Mouse (Mus musculus) splenic B cell, adult 2 months (primary cell): ENCODE measurements around the gene Ms4a6b.
"Not testable (repeated sequence)": the region's sequence is repeated elsewhere in the genome, so short reads cannot be mapped to it uniquely, and the experiment has no call there.

Experiments
- DNase-seq: peaks from one replicate; pipeline ENCODE4 v3.0.0-alpha.2; 2011; ENCODE audit warnings: low read depth, low spot score
- H3K27me3 ChIP-seq: 2 replicates; pipeline ENCODE4 v1.6.1; 2012; ENCODE audit warnings: mild to moderate bottlenecking, low read length, moderate library complexity, mixed read lengths; ENCODE audit not compliant: control insufficient read depth, poor library complexity, insufficient read depth, severe bottlenecking
- H3K36me3 ChIP-seq: 2 replicates; pipeline ENCODE4 v1.6.1; 2012; ENCODE audit warnings: mild to moderate bottlenecking, low read length, moderate library complexity, mixed read lengths; ENCODE audit not compliant: control insufficient read depth, poor library complexity, insufficient read depth, severe bottlenecking

The Ms4a6b gene

GRCm38 (mm10) chr19:11500796-11501195, 15.5 kb upstream of the Ms4a6b start:
- peak; percentile 40 for DNase-seq
- H3K36me3 ChIP-seq: peaks cover 5% of the 10 kb centered on the region; the same call in 1 of the 2 replicates
- H3K27me3 ChIP-seq: no peaks in the 10 kb centered on the region

- no peaks in the 10 kb centered on the region for H3K27me3 ChIP-seq
- peaks cover 8% of the 10 kb centered on the region; the same call in 1 of the 2 replicates for H3K36me3 ChIP-seq
- DNase-seq: peak; percentile 59
These were observed 15.0 kb upstream of the Ms4a6b start for GRCm38 (mm10) chr19:11501326-11501725.

- no peak for DNase-seq
- H3K36me3 ChIP-seq: peaks cover 6% of the 10 kb centered on the region; the same call in 1 of the 2 replicates
- no peaks in the 10 kb centered on the region for H3K27me3 ChIP-seq
These were observed 11.5 kb upstream of the Ms4a6b start for GRCm38 (mm10) chr19:11504857-11505256.

- Histone ChIP-seq H3K36me3 (peaks cover 3% of the 10 kb centered on the region; the same call in 1 of the 2 replicates), H3K27me3 (no peaks in the 10 kb centered on the region)
- DNase-seq: no peak
These were observed 2.9 kb upstream of the Ms4a6b start for GRCm38 (mm10) chr19:11513458-11513857.

DNA sequence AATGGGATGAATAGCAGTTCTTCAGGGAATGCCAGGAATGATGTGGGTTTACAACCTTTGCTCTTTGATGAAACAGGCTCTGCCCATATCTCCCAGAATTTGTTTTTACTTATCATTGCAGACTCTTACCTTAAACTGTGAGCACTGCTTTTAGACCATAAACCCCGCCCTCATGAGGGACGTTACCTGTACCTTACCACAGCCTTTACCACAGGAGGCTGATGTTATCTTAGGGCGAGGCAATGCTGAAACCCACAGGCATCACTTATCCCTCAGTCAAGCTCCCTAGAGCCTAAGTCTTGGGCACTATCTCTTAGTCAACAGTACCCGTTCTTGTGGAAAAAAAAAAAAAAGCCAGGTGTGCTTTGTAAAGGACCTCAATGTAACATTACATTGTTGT, 533 bp downstream of the Ms4a6b start:
- H3K27me3 ChIP-seq: no peaks in the 10 kb centered on the region
- DNase-seq: no peak

GRCm38 (mm10) chr19:11517373-11517772, 1.1 kb downstream of the Ms4a6b start:
- not testable (repeated sequence) for H3K27me3 ChIP-seq, DNase-seq

More for the DNA sequence above, 533 bp downstream of the Ms4a6b start:
- 0 out of 2 replicates have a peak, but pooled peaks cover 2% of the 10 kb centered on the region for H3K36me3 ChIP-seq

DNA sequence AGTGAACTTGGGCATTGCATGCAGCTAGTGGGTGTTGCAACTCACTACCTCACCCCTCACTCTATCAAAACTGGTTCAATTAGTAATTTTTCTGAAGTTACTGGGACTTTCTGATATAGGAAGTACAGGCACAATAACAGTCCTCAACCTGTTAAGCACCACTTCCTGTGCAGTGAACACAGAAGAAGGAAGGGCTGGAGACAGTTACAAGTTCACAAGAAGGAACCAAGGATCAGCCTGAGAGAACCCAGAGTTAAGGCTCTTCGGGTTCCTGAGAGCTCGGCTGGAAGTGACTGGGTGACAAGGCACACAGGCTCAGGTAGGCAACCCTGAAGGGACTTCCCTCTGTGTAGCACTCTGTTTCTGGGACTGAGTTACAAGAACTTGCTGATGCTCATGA, 2.0 kb downstream of the Ms4a6b start:
- DNase-seq: peak; percentile 43
- not testable (repeated sequence) for H3K36me3 ChIP-seq, H3K27me3 ChIP-seq

More at GRCm38 (mm10) chr19:11517373-11517772, 1.1 kb downstream of the Ms4a6b start:
- not testable (repeated sequence) for H3K36me3 ChIP-seq

DNA sequence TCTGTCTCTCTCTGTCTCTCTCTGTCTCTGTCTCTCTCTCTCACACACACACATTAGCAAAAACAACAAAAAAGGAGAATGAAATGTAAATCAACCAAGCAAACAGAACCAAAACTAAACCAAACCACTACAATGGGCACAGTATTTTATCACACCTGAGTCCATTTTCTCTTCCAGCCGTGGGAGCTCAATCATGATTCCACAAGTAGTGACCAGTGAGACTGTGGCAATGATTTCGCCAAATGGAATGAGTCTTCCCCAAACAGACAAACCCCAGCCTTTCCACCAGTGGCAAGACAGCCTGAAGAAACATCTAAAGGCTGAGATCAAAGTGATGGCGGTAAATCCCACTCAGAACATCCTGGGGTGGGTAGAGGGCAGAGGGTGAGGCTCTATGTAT, 3.8 kb downstream of the Ms4a6b start:
- no peak for DNase-seq
- peaks cover 14% of the 10 kb centered on the region for H3K36me3 ChIP-seq

DNA sequence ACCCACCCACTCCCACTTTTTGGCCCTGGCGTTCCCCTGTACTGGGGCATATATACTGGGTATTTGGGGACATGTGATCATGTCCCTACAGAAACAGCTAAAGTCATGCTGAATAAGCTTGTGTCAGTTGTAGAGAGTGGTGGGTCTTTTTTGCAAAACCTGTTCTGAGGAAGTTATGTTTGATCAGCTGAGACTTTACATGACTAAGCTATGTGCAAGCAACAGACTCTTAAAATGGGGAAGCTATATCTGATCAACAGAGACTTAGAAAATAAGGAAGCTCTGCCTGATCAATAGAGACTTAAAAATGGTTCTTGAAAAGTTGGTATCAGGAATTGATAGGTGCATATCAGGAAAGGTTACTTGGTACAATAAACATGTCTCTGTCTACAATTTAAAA, 17.1 kb downstream of the Ms4a6b start:
- DNase-seq: peak; percentile 19
- Histone ChIP-seq H3K36me3 (no peaks in the 10 kb centered on the region), H3K27me3 (no peaks in the 10 kb centered on the region; the same call in 1 of the 2 replicates)

More for the DNA sequence above, 3.8 kb downstream of the Ms4a6b start:
- no peaks in the 10 kb centered on the region for H3K27me3 ChIP-seq

GRCm38 (mm10) chr19:11533888-11534445, 17.7 kb downstream of the Ms4a6b start:
- no peak for DNase-seq
- Histone ChIP-seq H3K36me3 (no peaks in the 10 kb centered on the region), H3K27me3 (no peaks in the 10 kb centered on the region; the same call in 1 of the 2 replicates)

DNA sequence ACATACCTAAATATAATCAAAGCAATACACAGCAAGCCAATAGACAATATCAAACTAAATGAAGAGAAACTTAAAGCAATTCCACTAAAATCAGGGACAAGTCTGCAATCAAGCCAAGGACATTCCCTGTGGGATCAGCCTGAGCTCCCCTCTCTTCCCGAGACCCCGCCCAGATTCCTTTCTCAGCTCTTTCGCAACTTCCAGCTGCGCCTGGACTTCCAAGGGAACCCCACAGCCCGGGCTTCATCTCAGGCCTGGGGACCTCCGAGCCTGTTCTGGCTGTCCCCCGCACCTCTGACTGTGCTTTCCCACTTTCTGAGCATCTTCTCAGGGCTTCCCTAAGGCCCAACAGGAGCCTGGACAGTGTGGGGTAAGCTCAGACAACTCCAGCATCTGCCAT, 20.3 kb downstream of the Ms4a6b start, which contains the start of gene Ms4a4d:
Gene Ms4a4d (plus strand): TSS at position 209 of the 400 bp plus-strand sequence.
- DNase-seq: no peak
- H3K36me3 ChIP-seq: no peaks in the 10 kb centered on the region
- no peaks in the 10 kb centered on the region; the same call in 1 of the 2 replicates for H3K27me3 ChIP-seq

GRCm38 (mm10) chr19:11537336-11537735, 21.0 kb downstream of the Ms4a6b start:
- no peak for DNase-seq
- no peaks in the 10 kb centered on the region for H3K36me3 ChIP-seq
- H3K27me3 ChIP-seq: no peaks in the 10 kb centered on the region; the same call in 1 of the 2 replicates

GRCm38 (mm10) chr19:11540166-11540821, 24.0 kb downstream of the Ms4a6b start:
- not testable (repeated sequence) for H3K36me3 ChIP-seq, H3K27me3 ChIP-seq
- peak; percentile 80 for DNase-seq

DNA sequence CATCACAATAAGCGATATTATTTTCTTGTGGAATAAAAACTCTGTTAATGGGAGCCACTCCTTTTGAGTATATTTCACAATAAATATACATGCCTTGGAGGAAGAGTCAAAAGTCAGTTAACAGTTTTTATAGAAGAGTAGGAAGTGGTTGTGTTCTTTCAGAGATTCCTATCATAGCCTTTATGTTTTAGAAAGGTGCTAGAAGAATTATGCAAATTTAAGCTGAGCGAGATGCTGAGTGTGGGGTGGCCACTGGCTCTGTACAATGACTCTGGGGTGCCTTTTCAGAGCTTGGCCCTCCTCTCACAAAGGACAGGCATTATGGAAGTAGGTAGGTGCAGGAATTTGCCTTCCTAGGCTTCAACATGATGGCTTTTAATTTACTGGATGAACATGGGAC, 28.1 kb downstream of the Ms4a6b start:
- DNase-seq, H3K27me3 ChIP-seq, H3K36me3 ChIP-seq: not testable (repeated sequence)

DNA sequence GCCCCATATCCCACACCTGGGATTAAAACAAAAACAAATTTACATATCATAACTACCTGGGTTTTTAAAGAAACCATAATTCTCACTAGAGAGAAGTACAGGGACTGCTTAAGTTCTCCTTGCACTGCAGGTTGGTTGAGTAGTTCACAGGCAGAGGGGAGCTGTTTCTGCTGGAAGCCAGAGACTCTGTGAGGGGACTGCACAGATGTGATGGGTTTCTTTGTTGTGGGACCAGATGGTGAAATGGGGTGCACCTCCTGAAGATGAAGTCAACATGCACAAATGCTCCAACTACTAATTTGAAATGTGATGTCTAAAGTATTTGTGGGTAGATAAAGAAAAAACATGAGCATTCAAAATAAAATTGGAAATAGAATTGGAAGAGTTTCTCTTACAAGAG, 31.6 kb downstream of the Ms4a6b start:
- no peaks in the 10 kb centered on the region for H3K27me3 ChIP-seq
- no peak for DNase-seq

More for the DNA sequence above, 31.6 kb downstream of the Ms4a6b start:
- H3K36me3 ChIP-seq: no peaks in the 10 kb centered on the region
